Mouse (Mus musculus): ENCODE data around the gene Nkx2-5. TPM values are rescaled to one million over a fixed set of nuclear protein-coding genes. Genes with fewer than 3 reads are reported as not detected.
A peak's percentile ranks its signal among the peaks of the same experiment; 100 is the strongest.

Nkx2-5 gene
- polyA plus RNA-seq, 1 experiment: 0.11 TPM

- Histone ChIP-seq H3K27me3 (ENCODE audit: control insufficient read depth, insufficient read depth, low read length) (0 out of 2 replicates have a peak, but pooled peaks cover 3% of the 10 kb centered on the region), H3K4me3 (ENCODE audit: low read depth, low read length) (no peak overlapping the region), H3K36me3 (ENCODE audit: control insufficient read depth, insufficient read depth, low read length) (peaks cover 22% of the 10 kb centered on the region), H3K4me1 (ENCODE audit: control insufficient read depth, insufficient read depth, insufficient read length, low read length) (peaks cover 8% of the 10 kb centered on the region; the same call in 1 of the 2 replicates), H3K27ac (ENCODE audit: insufficient read depth, low read depth, low read length) (no peak overlapping the region)
- 75% methylated on average over 7 of the region's 7 CpGs for WGBS
- no peak for TF ChIP-seq CTCF (IDR thresholded peaks at IDR 0.05; ENCODE audit: extremely low read depth, insufficient read length, insufficient replicate concordance, low read depth, low read length)
- TF ChIP-seq POLR2A (IDR thresholded peaks at IDR 0.05; ENCODE audit: low read depth, low read length): no peak
Observed at GRCm38 (mm10) chr17:26795386-26795785, 49.4 kb downstream of the Nkx2-5 start.

- Histone ChIP-seq H3K4me1 (ENCODE audit: control insufficient read depth, insufficient read depth, insufficient read length, low read length) (peaks cover 8% of the 10 kb centered on the region; the same call in 1 of the 2 replicates), H3K27me3 (ENCODE audit: control insufficient read depth, insufficient read depth, low read length) (0 out of 2 replicates have a peak, but pooled peaks cover 3% of the 10 kb centered on the region), H3K27ac (ENCODE audit: insufficient read depth, low read depth, low read length) (no peak overlapping the region), H3K4me3 (ENCODE audit: low read depth, low read length) (no peak overlapping the region), H3K36me3 (ENCODE audit: control insufficient read depth, insufficient read depth, low read length) (peaks cover 27% of the 10 kb centered on the region)
- TF ChIP-seq CTCF (IDR thresholded peaks at IDR 0.05; ENCODE audit: extremely low read depth, insufficient read length, insufficient replicate concordance, low read depth, low read length) (peak; percentile 64; the same call in 1 of the 2 replicates), POLR2A (IDR thresholded peaks at IDR 0.05; ENCODE audit: low read depth, low read length) (no peak)
- 19% methylated on average over 3 of the region's 3 CpGs for WGBS
Observed at GRCm38 (mm10) chr17:26794744-26795143, 50.1 kb downstream of the Nkx2-5 start.

- TF ChIP-seq CTCF (IDR thresholded peaks at IDR 0.05; ENCODE audit: extremely low read depth, insufficient read length, insufficient replicate concordance, low read depth, low read length): no peak
- TF ChIP-seq POLR2A (IDR thresholded peaks at IDR 0.05; ENCODE audit: low read depth, low read length): no peak
- 64% methylated on average over 5 of the region's 5 CpGs for WGBS
Observed at GRCm38 (mm10) chr17:26793068-26793765, 51.6 kb downstream of the Nkx2-5 start.

GRCm38 (mm10) chr17:26792096-26792495 lies 52.7 kb downstream of the Nkx2-5 start:
- WGBS: 91% methylated on average over 15 of the region's 15 CpGs
- no peak overlapping the region for H3K4me3 ChIP-seq (ENCODE audit: low read depth, low read length)
- H3K27me3 ChIP-seq (ENCODE audit: control insufficient read depth, insufficient read depth, low read length): no peaks in the 10 kb centered on the region
- no peak overlapping the region for H3K27ac ChIP-seq (ENCODE audit: insufficient read depth, low read depth, low read length)
- H3K4me1 ChIP-seq (ENCODE audit: control insufficient read depth, insufficient read depth, insufficient read length, low read length): peaks cover 8% of the 10 kb centered on the region; the same call in 1 of the 2 replicates
- TF ChIP-seq POLR2A (IDR thresholded peaks at IDR 0.05; ENCODE audit: low read depth, low read length): no peak
- no peak for TF ChIP-seq CTCF (IDR thresholded peaks at IDR 0.05; ENCODE audit: extremely low read depth, insufficient read length, insufficient replicate concordance, low read depth, low read length)
- H3K36me3 ChIP-seq (ENCODE audit: control insufficient read depth, insufficient read depth, low read length): peaks cover 40% of the 10 kb centered on the region

More at GRCm38 (mm10) chr17:26793068-26793765, 51.6 kb downstream of the Nkx2-5 start:
- Histone ChIP-seq H3K27ac (ENCODE audit: insufficient read depth, low read depth, low read length) (peak overlapping the region; percentile 31; the same call in 1 of the 2 replicates), H3K4me1 (ENCODE audit: control insufficient read depth, insufficient read depth, insufficient read length, low read length) (peaks cover 8% of the 10 kb centered on the region; the same call in 1 of the 2 replicates), H3K4me3 (ENCODE audit: low read depth, low read length) (no peak overlapping the region), H3K36me3 (ENCODE audit: control insufficient read depth, insufficient read depth, low read length) (peaks cover 36% of the 10 kb centered on the region), H3K27me3 (ENCODE audit: control insufficient read depth, insufficient read depth, low read length) (0 out of 2 replicates have a peak, but pooled peaks cover 3% of the 10 kb centered on the region)

DNA sequence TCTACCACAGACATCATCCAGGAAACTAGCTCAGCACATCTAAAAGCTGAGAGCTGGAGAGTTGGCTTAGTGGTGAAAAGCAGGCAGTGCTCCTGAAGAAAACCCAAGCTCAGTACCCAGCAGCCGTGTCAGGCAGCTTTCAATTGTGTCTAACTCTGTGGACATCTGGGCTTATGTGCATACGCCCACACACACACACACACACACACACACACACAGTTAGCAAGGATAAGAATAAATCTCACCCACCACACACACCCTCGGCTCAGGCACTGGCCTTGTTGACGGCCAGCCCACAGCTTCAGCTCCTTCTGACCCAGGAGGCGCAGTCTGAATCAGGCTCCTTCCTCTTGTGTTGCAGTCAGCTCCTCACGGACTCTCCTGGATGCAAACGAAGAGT lies 53.2 kb downstream of the Nkx2-5 start:
- H3K27me3 ChIP-seq (ENCODE audit: control insufficient read depth, insufficient read depth, low read length): no peaks in the 10 kb centered on the region
- WGBS: 80% methylated on average over 7 of the region's 7 CpGs
- no peak for TF ChIP-seq CTCF (IDR thresholded peaks at IDR 0.05; ENCODE audit: extremely low read depth, insufficient read length, insufficient replicate concordance, low read depth, low read length)
- TF ChIP-seq POLR2A (IDR thresholded peaks at IDR 0.05; ENCODE audit: low read depth, low read length): no peak
- no peak overlapping the region for H3K27ac ChIP-seq (ENCODE audit: insufficient read depth, low read depth, low read length)
- peaks cover 44% of the 10 kb centered on the region for H3K36me3 ChIP-seq (ENCODE audit: control insufficient read depth, insufficient read depth, low read length)
- H3K4me3 ChIP-seq (ENCODE audit: low read depth, low read length): no peak overlapping the region
- H3K4me1 ChIP-seq (ENCODE audit: control insufficient read depth, insufficient read depth, insufficient read length, low read length): peaks cover 8% of the 10 kb centered on the region; the same call in 1 of the 2 replicates

GRCm38 (mm10) chr17:26790269-26791214 lies 54.3 kb downstream of the Nkx2-5 start:
- Histone ChIP-seq H3K4me1 (ENCODE audit: control insufficient read depth, insufficient read depth, insufficient read length, low read length) (peaks cover 8% of the 10 kb centered on the region; the same call in 1 of the 2 replicates), H3K36me3 (ENCODE audit: control insufficient read depth, insufficient read depth, low read length) (peaks cover 48% of the 10 kb centered on the region), H3K27me3 (ENCODE audit: control insufficient read depth, insufficient read depth, low read length) (no peaks in the 10 kb centered on the region), H3K27ac (ENCODE audit: insufficient read depth, low read depth, low read length) (peak overlapping the region; percentile 48; the same call in 1 of the 2 replicates), H3K4me3 (ENCODE audit: low read depth, low read length) (no peak overlapping the region)
- TF ChIP-seq POLR2A (IDR thresholded peaks at IDR 0.05; ENCODE audit: low read depth, low read length): no peak
- no peak for TF ChIP-seq CTCF (IDR thresholded peaks at IDR 0.05; ENCODE audit: extremely low read depth, insufficient read length, insufficient replicate concordance, low read depth, low read length)
- WGBS: 88% methylated on average over 11 of the region's 11 CpGs
